Mouse (Mus musculus) CD4-positive, CD25-positive, alpha-beta regulatory T cell, adult 4 months (primary cell): ENCODE measurements around the gene Spin2e. TPM values are rescaled to one million over a fixed set of nuclear protein-coding genes. Genes with fewer than 3 reads are reported as not detected.
"Not testable (repeated sequence)": the region's sequence is repeated elsewhere in the genome, so short reads cannot be mapped to it uniquely, and the experiment has no call there.

Experiments used
- ATAC-seq: one replicate; pipeline ENCODE4 v1.8.0; 2017
- polyA plus RNA-seq, 2 experiments: library from polyadenylated mRNA; unstranded; fragments of 100-300 nt; shearing (Covaris generic); gene quantifications; one replicate each; pipeline ENCODE4 v1.2.1; 2017

Gene Spin2e
- polyA plus RNA-seq: not detected

GRCm38 (mm10) chrX:31618820-31619219 lies at the start of gene Spin2e:
Spin2e (minus strand) TSS chrX:31618920.
- not testable (repeated sequence) for ATAC-seq

- not testable (repeated sequence) for ATAC-seq
These were observed 44.5 kb downstream of the Spin2e start, which contains the start of gene Gm21883 for GRCm38 (mm10) chrX:31574183-31574582. Gm21883 (minus strand) TSS chrX:31574283.

Other genes with a start within 250 kb of the Spin2e start
- gene Btbd35f19, start 235.0 kb downstream of the Spin2e start, polyA plus RNA-seq: not detected
- not detected for gene Gm21883, start 44.6 kb downstream of the Spin2e start, polyA plus RNA-seq
- gene Btbd35f25, start 98.2 kb upstream of the Spin2e start, polyA plus RNA-seq: not detected